Mouse (Mus musculus) hindbrain, embryonic 14.5 days (tissue): ENCODE measurements around the gene Fubp1. TPM values are rescaled to one million over a fixed set of nuclear protein-coding genes. Genes with fewer than 3 reads are reported as not detected.

ENCODE experiments used
- ATAC-seq: fragments of 200-750 bp; cut with Nextera tagmentation; 2 replicates; pipeline ENCODE4 v1.8.0; 2017; ENCODE audit warnings: moderate number of reproducible peaks, mild to moderate bottlenecking, moderate TSS enrichment, moderate library complexity; ENCODE audit not compliant: low FRiP score
- DNase-seq: peaks from one replicate; pipeline ENCODE4 v3.0.0-alpha.2; 2015; ENCODE audit warnings: low spot score
- H3K27ac ChIP-seq: fragments of 300-500 bp; sonication (generic); 2 replicates; pipeline ENCODE4 v1.5.1; 2014; ENCODE audit warnings: mild to moderate bottlenecking, moderate library complexity
- H3K27me3 ChIP-seq: fragments of 300-500 bp; sonication (generic); 2 replicates; pipeline ENCODE4 v1.6.1; 2014; ENCODE audit warnings: mild to moderate bottlenecking, low read length, mixed read lengths; ENCODE audit not compliant: control insufficient read depth, insufficient read depth
- H3K36me3 ChIP-seq: fragments of 300-500 bp; sonication (generic); replicated peaks from 2 replicates; pipeline ENCODE4 v1.6.1; 2014; ENCODE audit not compliant: control insufficient read depth, insufficient read depth
- H3K4me1 ChIP-seq: fragments of 300-500 bp; sonication (generic); replicated peaks from 2 replicates; pipeline ENCODE4 v1.6.1; 2014; ENCODE audit warnings: antibody characterized with exemption, low read length, mixed read lengths; ENCODE audit not compliant: control insufficient read depth, insufficient read depth
- H3K4me2 ChIP-seq: fragments of 300-500 bp; sonication (generic); replicated peaks from 2 replicates; pipeline ENCODE4 v1.6.1; 2014; ENCODE audit warnings: mild to moderate bottlenecking, moderate library complexity
- H3K4me3 ChIP-seq: fragments of 300-500 bp; sonication (generic); replicated peaks from 2 replicates; pipeline ENCODE4 v1.5.1; 2014; ENCODE audit warnings: mild to moderate bottlenecking, low read length
- H3K9ac ChIP-seq: fragments of 300-500 bp; sonication (generic); 2 replicates; pipeline ENCODE4 v1.6.1; 2014
- H3K9me3 ChIP-seq: fragments of 300-500 bp; sonication (generic); 2 replicates; pipeline ENCODE4 v1.6.1; 2016; ENCODE audit warnings: low read length; ENCODE audit not compliant: control insufficient read depth
- WGBS: fragments of 180-500 bp; shearing (Covaris S2); extraction: QIAGEN DNeasy Blood & Tissue Kit; methylation state at CpG from one replicate; pipeline ENCODE4 v1.1.7; 2014; 5-methylcytosine and 5-hydroxymethylcytosine counted together
- polyA plus RNA-seq: library from polyadenylated mRNA; unstranded; fragments of >200 nt; fragmentation: Nextera tagmentation; extraction: Ambion mirVana; gene quantifications from 2 replicates; pipeline ENCODE4 v1.2.1, GENCODE M21; 2014

The Fubp1 gene
- polyA plus RNA-seq, 1 experiment from 2014 or later = 208 TPM

- WGBS = 67% methylated on average over 20 of the region's 20 CpGs
- no peak for DNase-seq
These were observed 62.9 kb downstream of the Fubp1 start for GRCm38 (mm10) chr3:152272974-152273685.

GRCm38 (mm10) chr3:152275008-152275407 is 64.8 kb downstream of the Fubp1 start:
- 70% methylated on average over 8 of the region's 8 CpGs for WGBS
- no peak overlapping the region for H3K27ac ChIP-seq
- H3K27me3 ChIP-seq = no peaks in the 10 kb centered on the region
- ATAC-seq (no peak), DNase-seq (no peak)
- H3K36me3 ChIP-seq = peaks cover 46% of the 10 kb centered on the region
- H3K9me3 ChIP-seq = no peaks in the 10 kb centered on the region
- H3K9ac ChIP-seq = no peak overlapping the region
- no peak overlapping the region for H3K4me3 ChIP-seq
- no peak overlapping the region for H3K4me2 ChIP-seq
- H3K4me1 ChIP-seq = no peaks in the 10 kb centered on the region

More at GRCm38 (mm10) chr3:152272974-152273685, 62.9 kb downstream of the Fubp1 start:
- Histone ChIP-seq H3K4me3 (no peak overlapping the region), H3K4me2 (no peak overlapping the region), H3K36me3 (peaks cover 38% of the 10 kb centered on the region), H3K27ac (no peak overlapping the region), H3K27me3 (no peaks in the 10 kb centered on the region), H3K4me1 (no peaks in the 10 kb centered on the region), H3K9ac (no peak overlapping the region), H3K9me3 (no peaks in the 10 kb centered on the region)
- no peak for ATAC-seq

- Histone ChIP-seq H3K27me3 (no peaks in the 10 kb centered on the region), H3K9ac (no peak overlapping the region), H3K36me3 (peaks cover 63% of the 10 kb centered on the region), H3K4me1 (no peaks in the 10 kb centered on the region), H3K27ac (no peak overlapping the region), H3K9me3 (no peaks in the 10 kb centered on the region), H3K4me3 (no peak overlapping the region), H3K4me2 (no peak overlapping the region)
- ATAC-seq (no peak), DNase-seq (no peak)
- WGBS = 99% methylated on average over 3 of the region's 3 CpGs
These were observed 66.7 kb downstream of the Fubp1 start for GRCm38 (mm10) chr3:152276935-152277334.

- no peaks in the 10 kb centered on the region for H3K9me3 ChIP-seq
- WGBS = 94% methylated on average over 2 of the region's 2 CpGs
- no peak overlapping the region for H3K9ac ChIP-seq
- H3K27ac ChIP-seq = no peak overlapping the region
- no peak overlapping the region for H3K4me2 ChIP-seq
- DNase-seq (no peak), ATAC-seq (no peak)
- no peaks in the 10 kb centered on the region for H3K4me1 ChIP-seq
- peaks cover 64% of the 10 kb centered on the region for H3K36me3 ChIP-seq
- no peaks in the 10 kb centered on the region for H3K27me3 ChIP-seq
- H3K4me3 ChIP-seq = no peak overlapping the region
These were observed 67.7 kb downstream of the Fubp1 start for GRCm38 (mm10) chr3:152277912-152278311.

GRCm38 (mm10) chr3:152278431-152278830 is 68.2 kb downstream of the Fubp1 start:
- DNase-seq (no peak), ATAC-seq (no peak)
- WGBS = 80% methylated on average over 2 of the region's 2 CpGs
- H3K27ac ChIP-seq = no peak overlapping the region
- no peaks in the 10 kb centered on the region for H3K4me1 ChIP-seq
- H3K4me3 ChIP-seq = no peak overlapping the region
- peaks cover 64% of the 10 kb centered on the region for H3K36me3 ChIP-seq
- no peak overlapping the region for H3K9ac ChIP-seq
- no peak overlapping the region for H3K4me2 ChIP-seq
- H3K9me3 ChIP-seq = no peaks in the 10 kb centered on the region
- no peaks in the 10 kb centered on the region for H3K27me3 ChIP-seq

- H3K27ac ChIP-seq = no peak overlapping the region
- 39% methylated on average over 3 of the region's 3 CpGs for WGBS
- ATAC-seq (no peak), DNase-seq (no peak)
- H3K9ac ChIP-seq = no peak overlapping the region
- no peaks in the 10 kb centered on the region for H3K9me3 ChIP-seq
- no peak overlapping the region for H3K4me3 ChIP-seq
- no peak overlapping the region for H3K4me2 ChIP-seq
- H3K27me3 ChIP-seq = no peaks in the 10 kb centered on the region
- H3K36me3 ChIP-seq = peaks cover 74% of the 10 kb centered on the region
- H3K4me1 ChIP-seq = no peaks in the 10 kb centered on the region
These were observed 71.9 kb downstream of the Fubp1 start for GRCm38 (mm10) chr3:152282126-152282525.

GRCm38 (mm10) chr3:152284306-152284705 is 74.1 kb downstream of the Fubp1 start:
- H3K4me3 ChIP-seq = no peak overlapping the region
- H3K36me3 ChIP-seq = peaks cover 86% of the 10 kb centered on the region

GRCm38 (mm10) chr3:152284759-152285158 is 74.5 kb downstream of the Fubp1 start:
- ATAC-seq (no peak), DNase-seq (no peak)
- Histone ChIP-seq H3K4me2 (no peak overlapping the region), H3K9ac (no peak overlapping the region), H3K4me1 (no peaks in the 10 kb centered on the region), H3K4me3 (no peak overlapping the region), H3K9me3 (no peaks in the 10 kb centered on the region), H3K36me3 (peaks cover 87% of the 10 kb centered on the region), H3K27me3 (no peaks in the 10 kb centered on the region), H3K27ac (no peak overlapping the region)
- WGBS = 93% methylated on average over 5 of the region's 5 CpGs

More at GRCm38 (mm10) chr3:152284306-152284705, 74.1 kb downstream of the Fubp1 start:
- no peak for DNase-seq
- Histone ChIP-seq H3K9ac (no peak overlapping the region), H3K27ac (no peak overlapping the region), H3K27me3 (no peaks in the 10 kb centered on the region), H3K4me1 (no peaks in the 10 kb centered on the region), H3K4me2 (no peak overlapping the region), H3K9me3 (no peaks in the 10 kb centered on the region)
- 100% methylated on average over 1 of the region's 1 CpGs for WGBS
- ATAC-seq = no peak
